Mouse (Mus musculus): ENCODE measurements around the gene Ttll8. TPM values are rescaled to one million over a fixed set of nuclear protein-coding genes. Genes with fewer than 3 reads are reported as not detected.

The Ttll8 gene
- polyA plus RNA-seq, 1 experiment from 2014 or later, result 0.17 TPM

- H3K27ac ChIP-seq (replicated peaks; ENCODE audit: low read depth, low read length), result no peak overlapping the region
- H3K4me3 ChIP-seq (ENCODE audit: low read depth, low read length), result no peak overlapping the region
- no peaks in the 10 kb centered on the region for H3K9me3 ChIP-seq (ENCODE audit: control insufficient read depth, low read length)
- H3K4me1 ChIP-seq (ENCODE audit: control insufficient read depth, insufficient read depth, low read length), result peaks cover 21% of the 10 kb centered on the region
- ATAC-seq (ENCODE audit: low read depth) (no peak), DNase-seq (ENCODE audit: low spot score) (no peak)
- no peak overlapping the region for H3K4me2 ChIP-seq (ENCODE audit: low read depth, low read length)
- no peaks in the 10 kb centered on the region for H3K27me3 ChIP-seq (replicated peaks; ENCODE audit: control insufficient read depth, insufficient read depth, low read length)
- H3K9ac ChIP-seq (ENCODE audit: low read depth, low read length), result no peak overlapping the region
- 90% methylated on average over 2 of the region's 2 CpGs for WGBS
- no peaks in the 10 kb centered on the region for H3K36me3 ChIP-seq (ENCODE audit: control insufficient read depth, insufficient read depth, low read length)
These were observed 113.1 kb downstream of the Ttll8 start for GRCm38 (mm10) chr15:88841160-88841559.

Other genes starting within 250 kb of the Ttll8 start
- gene Brd1, start 220.2 kb downstream of the Ttll8 start, polyA plus RNA-seq (2014; fragmentation: Nextera tagmentation; extraction: Ambion mirVana), result 22.2 and 23.0 TPM in 2 replicates
- gene Zbed4, start 202.8 kb downstream of the Ttll8 start, polyA plus RNA-seq (2014; fragmentation: Nextera tagmentation; extraction: Ambion mirVana), result 14.9 and 16.5 TPM in 2 replicates
- 11.8 and 12.2 TPM in 2 replicates for gene Alg12, start 135.1 kb downstream of the Ttll8 start, polyA plus RNA-seq (2014; fragmentation: Nextera tagmentation; extraction: Ambion mirVana)
- 76.1 and 84.5 TPM in 2 replicates for gene Creld2, start 134.8 kb downstream of the Ttll8 start, polyA plus RNA-seq (2014; fragmentation: Nextera tagmentation; extraction: Ambion mirVana)
- 38.6 and 45.1 TPM in 2 replicates for gene Pim3, start 92.2 kb downstream of the Ttll8 start, polyA plus RNA-seq (2014; fragmentation: Nextera tagmentation; extraction: Ambion mirVana)
- gene Mlc1, start 24.6 kb upstream of the Ttll8 start, polyA plus RNA-seq (2014; fragmentation: Nextera tagmentation; extraction: Ambion mirVana), result 0.26 and 0.33 TPM in 2 replicates
- 0.26 and 0.50 TPM in 2 replicates for gene Mov10l1, start 28.5 kb upstream of the Ttll8 start, polyA plus RNA-seq (2014; fragmentation: Nextera tagmentation; extraction: Ambion mirVana)
- 0.42 and 0.50 TPM in 2 replicates for gene Panx2, start 105.3 kb upstream of the Ttll8 start, polyA plus RNA-seq (2014; fragmentation: Nextera tagmentation; extraction: Ambion mirVana)
- gene Trabd, start 120.7 kb upstream of the Ttll8 start, polyA plus RNA-seq (2014; fragmentation: Nextera tagmentation; extraction: Ambion mirVana), result 41.4 and 46.8 TPM in 2 replicates
- 18.3 and 18.5 TPM in 2 replicates for gene Selenoo, start 134.7 kb upstream of the Ttll8 start, polyA plus RNA-seq (2014; fragmentation: Nextera tagmentation; extraction: Ambion mirVana)
- gene Tubgcp6, start 168.7 kb upstream of the Ttll8 start, polyA plus RNA-seq (2014; fragmentation: Nextera tagmentation; extraction: Ambion mirVana), result 13.9 and 16.9 TPM in 2 replicates
- 15.5 and 17.8 TPM in 2 replicates for gene Hdac10, start 174.3 kb upstream of the Ttll8 start, polyA plus RNA-seq (2014; fragmentation: Nextera tagmentation; extraction: Ambion mirVana)
- 13.6 and 14.2 TPM in 2 replicates for gene Mapk12, start 186.3 kb upstream of the Ttll8 start, polyA plus RNA-seq (2014; fragmentation: Nextera tagmentation; extraction: Ambion mirVana)
- gene Mapk11, start 195.2 kb upstream of the Ttll8 start, polyA plus RNA-seq (2014; fragmentation: Nextera tagmentation; extraction: Ambion mirVana), result 7.8 and 8.6 TPM in 2 replicates
- gene Plxnb2, start 226.4 kb upstream of the Ttll8 start, polyA plus RNA-seq (2014; fragmentation: Nextera tagmentation; extraction: Ambion mirVana), result 158 and 169 TPM in 2 replicates
- 11.4 and 13.1 TPM in 2 replicates for gene Dennd6b, start 242.1 kb upstream of the Ttll8 start, polyA plus RNA-seq (2014; fragmentation: Nextera tagmentation; extraction: Ambion mirVana)

Measured in embryonic facial prominence, embryonic 14.5 days (tissue).